ENCODE assay signal across 11 mouse cellular contexts in the genomic region with DNA sequence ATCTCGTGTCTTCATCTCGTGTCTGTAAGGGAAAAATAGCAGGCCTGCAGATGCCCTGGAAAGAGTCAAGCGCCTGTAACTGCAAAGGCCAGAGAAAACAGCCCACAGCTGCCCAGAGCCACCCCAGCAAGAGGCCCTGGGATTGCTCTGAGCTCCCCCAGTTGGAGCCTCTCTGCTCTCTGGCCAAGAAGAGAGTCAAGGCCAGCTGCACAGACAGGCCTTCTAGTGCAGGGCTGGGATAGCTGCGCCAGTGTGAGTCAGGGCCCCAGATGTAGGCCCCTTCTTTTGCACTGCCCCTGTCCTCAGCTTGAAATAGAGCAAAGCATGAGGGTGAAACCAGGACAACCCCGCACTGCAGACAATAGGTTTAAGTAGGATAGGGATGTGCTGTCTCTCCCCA.
DNase-seq lines count a peak whose midpoint lies in the region; ATAC-seq and TF ChIP-seq lines count a peak whose summit lies in the region.
"Had no signal": no experiment of that assay in that cellular context is flagged by ENCODE, and none has a peak within 500 bp of the region (broad histone marks: within the 10 kb centered on the region; RNA-seq: fewer than 3 reads in every experiment).

No protein-coding gene starts in this region.

- H3K4me2 ChIP-seq in intestine, embryonic 15.5 days (replicated peaks), result no peak overlapping the region
- H3K4me2 ChIP-seq in intestine, postnatal 0 days (replicated peaks; ENCODE audit: low read depth), result no peak overlapping the region
- H3K4me2 ChIP-seq: embryonic facial prominence, embryonic 12.5 days; limb, embryonic 15.5 days had no signal

- H3K27ac ChIP-seq in intestine, embryonic 15.5 days, result peak overlapping the region; percentile 17; the same call in 1 of the 2 replicates
- no peak overlapping the region for H3K27ac ChIP-seq in intestine, postnatal 0 days (ENCODE audit: low read depth, low read length)
- no peak overlapping the region for H3K27ac ChIP-seq in limb, embryonic 10.5 days
- H3K27ac ChIP-seq: embryonic facial prominence, embryonic 12.5 days; limb, embryonic 15.5 days had no signal

- no peak for TF ChIP-seq CTCF in intestine, postnatal 0 days (IDR thresholded peaks at IDR 0.05; ENCODE audit: low read depth)

- H3K27me3 ChIP-seq in intestine, embryonic 15.5 days (replicated peaks), result no peaks in the 10 kb centered on the region
- no peaks in the 10 kb centered on the region for H3K27me3 ChIP-seq in intestine, postnatal 0 days (replicated peaks; ENCODE audit: control insufficient read depth, insufficient read depth, low read length)
- no peaks in the 10 kb centered on the region for H3K27me3 ChIP-seq in limb, embryonic 10.5 days (ENCODE audit: low read depth, poor library complexity, severe bottlenecking)
- H3K27me3 ChIP-seq: embryonic facial prominence, embryonic 12.5 days; limb, embryonic 15.5 days had no signal

- no peak overlapping the region for H3K4me3 ChIP-seq in intestine, embryonic 15.5 days (replicated peaks)
- H3K4me3 ChIP-seq in intestine, postnatal 0 days (ENCODE audit: low read depth, low read length), result no peak overlapping the region
- no peak overlapping the region for H3K4me3 ChIP-seq in limb, embryonic 10.5 days
- H3K4me3 ChIP-seq: embryonic facial prominence, embryonic 12.5 days; limb, embryonic 15.5 days had no signal

- H3K4me1 ChIP-seq in intestine, embryonic 15.5 days (replicated peaks), result no peaks in the 10 kb centered on the region
- H3K4me1 ChIP-seq in intestine, postnatal 0 days (replicated peaks; ENCODE audit: control insufficient read depth, insufficient read depth, low read length), result no peaks in the 10 kb centered on the region
- 0 out of 2 replicates have a peak, but pooled peaks cover 2% of the 10 kb centered on the region for H3K4me1 ChIP-seq in limb, embryonic 10.5 days

- H3K36me3 ChIP-seq in intestine, embryonic 15.5 days, result no peaks in the 10 kb centered on the region
- no peaks in the 10 kb centered on the region for H3K36me3 ChIP-seq in intestine, postnatal 0 days (ENCODE audit: control insufficient read depth, insufficient read depth)
- no peaks in the 10 kb centered on the region for H3K36me3 ChIP-seq in limb, embryonic 10.5 days
- H3K36me3 ChIP-seq: embryonic facial prominence, embryonic 12.5 days; limb, embryonic 15.5 days had no signal

- 52% methylated on average over 5 of the region's 5 CpGs for WGBS in intestine, embryonic 15.5 days
- WGBS in intestine, postnatal 0 days, result 49% methylated on average over 5 of the region's 5 CpGs
- WGBS in limb, embryonic 10.5 days, result 82% methylated on average over 5 of the region's 5 CpGs

- H3K9me3 ChIP-seq in intestine, embryonic 15.5 days, result no peaks in the 10 kb centered on the region
- H3K9me3 ChIP-seq in intestine, postnatal 0 days (ENCODE audit: control insufficient read depth), result no peaks in the 10 kb centered on the region
- H3K9me3 ChIP-seq in limb, embryonic 10.5 days (replicated peaks), result no peaks in the 10 kb centered on the region
- H3K9me3 ChIP-seq: embryonic facial prominence, embryonic 12.5 days; limb, embryonic 15.5 days had no signal

- ATAC-seq in intestine, embryonic 15.5 days, result peak; percentile 62
- ATAC-seq in intestine, postnatal 0 days, result no peak
- ATAC-seq: CD4-positive, CD25-positive, alpha-beta regulatory T cell, adult 4 months had no signal

- H3K9ac ChIP-seq in intestine, embryonic 15.5 days, result no peak overlapping the region
- H3K9ac ChIP-seq in intestine, postnatal 0 days (ENCODE audit: low read depth, low read length), result no peak overlapping the region
- H3K9ac ChIP-seq: embryonic facial prominence, embryonic 12.5 days; limb, embryonic 15.5 days had no signal

- DNase-seq in adrenal gland, postnatal 14 days, result peak; percentile 63
- peak; percentile 65 to 70 for DNase-seq in heart, adult 9 months (ENCODE audit: low spot score in 2 of 2)
- peak; percentile 3 for DNase-seq in lung, postnatal 36 days
- no peak for DNase-seq in embryo, embryonic 9.5 days (ENCODE audit: extremely low spot score)
- DNase-seq in limb, embryonic 10.5 days (ENCODE audit: low spot score), result no peak
- no peak for DNase-seq in neural tube, embryonic 10.5 days (ENCODE audit: extremely low spot score, low spot score)

Comparison
In these comparisons a context has a peak if more than half of its experiments do, and no peak if none do; other contexts are left out.
1. DNase-seq: peak in adrenal gland, postnatal 14 days (single experiment), heart, adult 9 months (2 of 2) and lung, postnatal 36 days (single experiment); none in embryo, embryonic 9.5 days (single experiment), limb, embryonic 10.5 days (single experiment) and neural tube, embryonic 10.5 days (single experiment).